Mouse (Mus musculus): ENCODE measurements around the gene Slc9a1.

GRCm38 (mm10) chr4:133370298-133371274, 1.1 kb downstream of the Slc9a1 start:
- no peak for TF ChIP-seq CTCF (IDR thresholded peaks at IDR 0.05; ENCODE audit: borderline replicate concordance, insufficient read depth, low read depth, low read length)
- TF ChIP-seq POLR2A (IDR thresholded peaks at IDR 0.05; ENCODE audit: borderline replicate concordance, insufficient read depth, low read length) = no peak
